Mouse (Mus musculus): ENCODE results near the gene Clybl. TPM values are rescaled to one million over a fixed set of nuclear protein-coding genes. Genes with fewer than 3 reads are reported as not detected.

Clybl gene
- polyA plus RNA-seq, 1 experiment from 2014 or later = 30.6 TPM

DNA sequence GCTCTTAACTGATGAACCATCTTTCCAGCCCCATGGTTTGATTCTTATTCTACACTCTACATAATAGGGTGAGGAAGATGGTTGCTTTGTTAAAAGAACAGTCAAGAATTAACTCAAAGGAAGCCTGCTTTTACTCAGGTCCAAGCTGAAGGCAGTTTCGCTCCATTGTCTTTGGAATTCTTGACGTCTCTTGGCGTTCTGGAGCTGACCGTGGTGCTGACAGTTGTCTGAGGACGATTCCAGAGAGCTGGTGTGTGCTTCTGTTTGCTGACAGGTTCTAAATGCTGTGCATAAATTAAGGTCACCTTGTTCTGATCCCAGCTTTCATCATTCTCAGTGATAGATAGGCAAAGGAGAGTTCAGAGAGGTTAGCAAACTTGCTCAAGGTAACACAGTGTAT lies 140.6 kb downstream of the Clybl start:
- no peak overlapping the region for H3K4me2 ChIP-seq (replicated peaks; ENCODE audit: low read depth, low read length)

GRCm38 (mm10) chr14:122323838-122324458 lies 142.4 kb downstream of the Clybl start:
- Histone ChIP-seq H3K4me2 (replicated peaks; ENCODE audit: low read depth, low read length) (no peak overlapping the region), H3K4me3 (ENCODE audit: low read depth, low read length) (no peak overlapping the region), H3K27me3 (ENCODE audit: control insufficient read depth, insufficient read depth, low read length) (no peaks in the 10 kb centered on the region), H3K36me3 (ENCODE audit: control insufficient read depth, insufficient read depth, low read length) (no peaks in the 10 kb centered on the region), H3K27ac (ENCODE audit: low read depth, low read length) (no peak overlapping the region), H3K4me1 (replicated peaks; ENCODE audit: control insufficient read depth, insufficient read depth, low read length) (no peaks in the 10 kb centered on the region), H3K9ac (ENCODE audit: low read depth, low read length) (no peak overlapping the region), H3K9me3 (ENCODE audit: control insufficient read depth, low read length) (no peaks in the 10 kb centered on the region)
- 79% methylated on average over 9 of the region's 9 CpGs for WGBS
- no peak for ATAC-seq (ENCODE audit: low FRiP score)
- DNase-seq (ENCODE audit: low spot score) = no peak

More for the DNA sequence above, 140.6 kb downstream of the Clybl start:
- no peak for ATAC-seq (ENCODE audit: low FRiP score)
- Histone ChIP-seq H3K4me3 (ENCODE audit: low read depth, low read length) (no peak overlapping the region), H3K27ac (ENCODE audit: low read depth, low read length) (no peak overlapping the region), H3K36me3 (ENCODE audit: control insufficient read depth, insufficient read depth, low read length) (no peaks in the 10 kb centered on the region), H3K27me3 (ENCODE audit: control insufficient read depth, insufficient read depth, low read length) (no peaks in the 10 kb centered on the region), H3K9me3 (ENCODE audit: control insufficient read depth, low read length) (no peaks in the 10 kb centered on the region), H3K9ac (ENCODE audit: low read depth, low read length) (no peak overlapping the region), H3K4me1 (replicated peaks; ENCODE audit: control insufficient read depth, insufficient read depth, low read length) (no peaks in the 10 kb centered on the region)
- WGBS = 27% methylated on average over 5 of the region's 5 CpGs
- peak; percentile 62 for DNase-seq (ENCODE audit: low spot score)

DNA sequence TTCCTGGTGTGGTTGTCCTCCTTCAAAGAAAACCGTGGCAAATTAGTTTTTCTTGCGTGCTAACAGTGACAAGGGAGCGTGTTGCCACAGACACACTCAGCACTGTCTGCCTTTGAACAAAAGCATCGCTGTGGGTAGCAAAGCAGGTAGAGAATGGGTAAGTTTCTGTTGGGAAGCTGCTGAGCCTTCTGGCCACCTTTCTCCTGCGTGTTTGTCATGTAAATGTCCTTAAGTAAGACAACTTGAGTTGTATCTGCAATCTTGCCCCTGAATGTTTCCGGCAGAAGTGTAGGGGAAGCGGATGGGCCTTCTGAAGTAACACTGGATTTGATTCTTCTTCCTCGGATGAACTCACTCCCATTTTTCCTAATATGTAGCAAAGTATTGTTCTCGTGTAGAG lies 148.6 kb downstream of the Clybl start:
- H3K27me3 ChIP-seq (ENCODE audit: control insufficient read depth, insufficient read depth, low read length) = no peaks in the 10 kb centered on the region
- no peaks in the 10 kb centered on the region for H3K4me1 ChIP-seq (replicated peaks; ENCODE audit: control insufficient read depth, insufficient read depth, low read length)
- no peaks in the 10 kb centered on the region for H3K36me3 ChIP-seq (ENCODE audit: control insufficient read depth, insufficient read depth, low read length)
- no peak overlapping the region for H3K4me2 ChIP-seq (replicated peaks; ENCODE audit: low read depth, low read length)
- H3K4me3 ChIP-seq (ENCODE audit: low read depth, low read length) = no peak overlapping the region
- no peak overlapping the region for H3K27ac ChIP-seq (ENCODE audit: low read depth, low read length)
- WGBS = 58% methylated on average over 9 of the region's 9 CpGs
- ATAC-seq (ENCODE audit: low FRiP score) = 0 out of 2 replicates have a peak, but pooled peaks have one; percentile 28
- no peak for DNase-seq (ENCODE audit: low spot score)
- H3K9ac ChIP-seq (ENCODE audit: low read depth, low read length) = no peak overlapping the region
- H3K9me3 ChIP-seq (ENCODE audit: control insufficient read depth, low read length) = no peaks in the 10 kb centered on the region

GRCm38 (mm10) chr14:122330716-122331115 lies 149.2 kb downstream of the Clybl start:
- no peak for DNase-seq (ENCODE audit: low spot score)

DNA sequence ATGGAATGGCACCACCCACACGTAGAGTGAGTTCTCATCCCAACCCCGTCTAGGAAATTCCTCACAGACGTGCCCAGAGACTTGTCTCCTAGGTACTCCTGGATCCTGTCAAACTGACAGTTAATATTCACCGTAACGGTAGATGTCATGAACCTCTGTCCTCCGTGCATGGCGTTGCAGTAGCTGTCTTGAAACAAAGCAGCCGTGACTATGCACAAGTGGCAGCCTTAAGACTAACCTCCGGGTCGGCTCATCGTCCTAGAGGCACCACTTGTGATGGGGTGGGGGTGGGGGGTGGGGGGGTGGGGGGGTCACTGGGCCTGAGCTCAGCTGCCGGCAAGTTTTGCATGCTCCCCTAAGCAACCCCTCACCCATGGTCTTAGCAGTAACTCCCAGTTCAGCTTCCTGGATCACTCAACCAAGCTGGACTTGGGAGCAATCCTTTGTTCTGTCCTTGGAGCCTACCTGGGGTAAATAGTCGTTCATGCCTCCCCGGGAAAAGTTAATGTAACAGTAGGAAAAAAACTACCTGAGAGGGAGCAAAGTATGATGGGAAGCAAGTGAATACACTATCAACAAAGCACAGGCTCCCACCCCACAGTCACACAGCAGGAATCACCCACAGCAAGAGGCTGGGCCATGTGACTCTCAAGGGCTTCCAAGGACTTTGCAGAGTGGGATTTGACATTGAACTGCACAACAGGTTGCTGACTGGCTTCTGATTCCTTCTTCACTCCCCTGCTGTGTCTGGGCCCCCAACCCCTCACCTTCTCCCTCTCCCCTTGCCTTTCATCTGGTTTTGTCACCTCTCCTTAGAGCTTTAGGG lies 150.3 kb downstream of the Clybl start:
- Histone ChIP-seq H3K27me3 (ENCODE audit: control insufficient read depth, insufficient read depth, low read length) (no peaks in the 10 kb centered on the region), H3K36me3 (ENCODE audit: control insufficient read depth, insufficient read depth, low read length) (no peaks in the 10 kb centered on the region), H3K4me2 (replicated peaks; ENCODE audit: low read depth, low read length) (no peak overlapping the region), H3K9me3 (ENCODE audit: control insufficient read depth, low read length) (no peaks in the 10 kb centered on the region), H3K4me3 (ENCODE audit: low read depth, low read length) (no peak overlapping the region), H3K9ac (ENCODE audit: low read depth, low read length) (no peak overlapping the region), H3K27ac (ENCODE audit: low read depth, low read length) (no peak overlapping the region), H3K4me1 (replicated peaks; ENCODE audit: control insufficient read depth, insufficient read depth, low read length) (no peaks in the 10 kb centered on the region)
- peak; percentile 55 for ATAC-seq (ENCODE audit: low FRiP score)
- peak; percentile 8 for DNase-seq (ENCODE audit: low spot score)
- WGBS = 54% methylated on average over 14 of the region's 14 CpGs

More at GRCm38 (mm10) chr14:122330716-122331115, 149.2 kb downstream of the Clybl start:
- no peaks in the 10 kb centered on the region for H3K36me3 ChIP-seq (ENCODE audit: control insufficient read depth, insufficient read depth, low read length)
- no peak overlapping the region for H3K27ac ChIP-seq (ENCODE audit: low read depth, low read length)
- WGBS = 86% methylated on average over 2 of the region's 2 CpGs
- no peak overlapping the region for H3K4me3 ChIP-seq (ENCODE audit: low read depth, low read length)
- no peaks in the 10 kb centered on the region for H3K4me1 ChIP-seq (replicated peaks; ENCODE audit: control insufficient read depth, insufficient read depth, low read length)
- H3K4me2 ChIP-seq (replicated peaks; ENCODE audit: low read depth, low read length) = no peak overlapping the region
- H3K9me3 ChIP-seq (ENCODE audit: control insufficient read depth, low read length) = no peaks in the 10 kb centered on the region
- no peaks in the 10 kb centered on the region for H3K27me3 ChIP-seq (ENCODE audit: control insufficient read depth, insufficient read depth, low read length)
- no peak overlapping the region for H3K9ac ChIP-seq (ENCODE audit: low read depth, low read length)
- ATAC-seq (ENCODE audit: low FRiP score) = peak; percentile 38; the same call in 1 of the 2 replicates

DNA sequence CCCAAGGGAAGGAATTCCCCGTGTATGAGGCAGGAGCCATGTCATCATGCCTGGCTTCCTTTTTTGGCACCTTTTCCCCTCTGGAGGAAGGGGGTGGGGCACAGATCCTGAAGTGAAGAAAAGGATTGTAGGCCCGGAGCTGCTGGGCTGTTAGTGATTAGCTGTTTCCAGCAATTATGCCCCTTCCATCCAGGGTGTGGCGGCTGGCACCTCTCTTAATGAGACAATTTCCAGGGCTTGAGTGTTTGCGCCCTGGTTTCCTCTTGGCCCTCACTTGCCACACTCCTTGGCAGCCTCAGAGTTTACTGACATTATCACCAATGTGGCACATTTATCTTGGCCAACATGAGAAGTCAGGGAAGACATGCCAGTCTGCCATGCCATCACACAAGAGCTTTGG lies 155.5 kb downstream of the Clybl start:
- DNase-seq (ENCODE audit: low spot score) (no peak), ATAC-seq (ENCODE audit: low FRiP score) (no peak)
- Histone ChIP-seq H3K27me3 (ENCODE audit: control insufficient read depth, insufficient read depth, low read length) (no peaks in the 10 kb centered on the region), H3K4me3 (ENCODE audit: low read depth, low read length) (no peak overlapping the region), H3K4me1 (replicated peaks; ENCODE audit: control insufficient read depth, insufficient read depth, low read length) (no peaks in the 10 kb centered on the region), H3K36me3 (ENCODE audit: control insufficient read depth, insufficient read depth, low read length) (no peaks in the 10 kb centered on the region), H3K9me3 (ENCODE audit: control insufficient read depth, low read length) (no peaks in the 10 kb centered on the region), H3K27ac (ENCODE audit: low read depth, low read length) (no peak overlapping the region), H3K9ac (ENCODE audit: low read depth, low read length) (no peak overlapping the region), H3K4me2 (replicated peaks; ENCODE audit: low read depth, low read length) (no peak overlapping the region)
- 68% methylated on average over 4 of the region's 4 CpGs for WGBS

DNA sequence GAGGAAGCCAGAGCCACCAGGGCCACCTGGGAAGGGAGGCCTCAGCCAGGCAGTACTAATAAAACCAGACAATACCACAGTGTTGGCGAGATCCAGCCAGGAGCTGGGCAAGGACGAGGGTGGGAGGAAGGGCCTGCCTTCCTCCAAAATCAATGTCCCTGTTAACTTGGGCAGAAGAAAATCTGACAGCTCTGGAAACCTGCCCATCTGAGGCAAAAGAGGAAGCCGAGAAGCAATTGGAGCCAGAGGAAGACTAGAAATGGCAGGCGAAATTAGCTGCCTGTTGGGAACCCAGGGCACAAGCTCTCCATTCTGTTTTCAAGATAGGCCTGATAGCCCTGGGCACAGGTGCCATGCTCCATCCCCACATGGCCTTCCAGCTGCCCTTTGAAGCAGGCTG lies 157.3 kb downstream of the Clybl start:
- no peak overlapping the region for H3K9ac ChIP-seq (ENCODE audit: low read depth, low read length)

DNA sequence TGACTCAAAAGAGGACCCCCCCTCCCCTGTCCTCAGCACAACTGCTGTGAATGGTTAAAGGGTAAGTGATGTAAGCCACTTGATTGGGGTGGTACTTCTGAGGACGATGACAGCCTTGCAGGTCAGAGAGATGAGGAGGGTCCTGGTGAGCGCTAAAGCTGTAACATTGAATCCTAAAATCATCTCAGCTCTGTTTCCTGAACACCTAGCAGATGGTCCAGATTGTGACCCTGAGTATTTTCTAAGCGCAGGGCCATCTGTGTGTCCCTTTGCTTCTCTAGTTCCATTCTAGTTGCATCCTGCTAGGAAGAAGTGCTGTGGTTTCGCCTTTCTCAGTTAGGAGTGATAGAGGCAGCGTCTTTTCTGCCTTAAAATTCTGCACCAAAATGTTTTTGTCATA lies 158.6 kb downstream of the Clybl start:
- ATAC-seq (ENCODE audit: low FRiP score) = no peak

More for the DNA sequence above, 157.3 kb downstream of the Clybl start:
- ATAC-seq (ENCODE audit: low FRiP score) (no peak), DNase-seq (ENCODE audit: low spot score) (no peak)
- Histone ChIP-seq H3K4me1 (replicated peaks; ENCODE audit: control insufficient read depth, insufficient read depth, low read length) (no peaks in the 10 kb centered on the region), H3K36me3 (ENCODE audit: control insufficient read depth, insufficient read depth, low read length) (no peaks in the 10 kb centered on the region), H3K4me2 (replicated peaks; ENCODE audit: low read depth, low read length) (no peak overlapping the region), H3K9me3 (ENCODE audit: control insufficient read depth, low read length) (no peaks in the 10 kb centered on the region), H3K4me3 (ENCODE audit: low read depth, low read length) (no peak overlapping the region), H3K27me3 (ENCODE audit: control insufficient read depth, insufficient read depth, low read length) (no peaks in the 10 kb centered on the region), H3K27ac (ENCODE audit: low read depth, low read length) (no peak overlapping the region)
- WGBS = 89% methylated on average over 4 of the region's 4 CpGs

More for the DNA sequence above, 158.6 kb downstream of the Clybl start:
- Histone ChIP-seq H3K27ac (ENCODE audit: low read depth, low read length) (no peak overlapping the region), H3K4me2 (replicated peaks; ENCODE audit: low read depth, low read length) (no peak overlapping the region), H3K9ac (ENCODE audit: low read depth, low read length) (no peak overlapping the region), H3K4me3 (ENCODE audit: low read depth, low read length) (no peak overlapping the region), H3K36me3 (ENCODE audit: control insufficient read depth, insufficient read depth, low read length) (no peaks in the 10 kb centered on the region), H3K27me3 (ENCODE audit: control insufficient read depth, insufficient read depth, low read length) (no peaks in the 10 kb centered on the region), H3K4me1 (replicated peaks; ENCODE audit: control insufficient read depth, insufficient read depth, low read length) (no peaks in the 10 kb centered on the region), H3K9me3 (ENCODE audit: control insufficient read depth, low read length) (no peaks in the 10 kb centered on the region)
- no peak for DNase-seq (ENCODE audit: low spot score)
- WGBS = 91% methylated on average over 5 of the region's 5 CpGs
